Mouse (Mus musculus) layer of hippocampus, adult 18-20 months (tissue): ENCODE data around the gene Zfp960. TPM values are rescaled to one million over a fixed set of nuclear protein-coding genes. Genes with fewer than 3 reads are reported as not detected.
A peak's percentile ranks its signal among the peaks of the same experiment; 100 is the strongest.
"Not testable (repeated sequence)": the region's sequence is repeated elsewhere in the genome, so short reads cannot be mapped to it uniquely, and the experiment has no call there.

Experiments
- DNase-seq, 2 experiments: peaks; one replicate each; pipeline ENCODE4 v3.0.0; 2022; ENCODE audit warnings: low spot score in 2 of 2
- long read RNA-seq: library from polyadenylated mRNA; stranded (forward); transcript quantifications from one replicate; pipeline ENCODE4 v2.0.0, GENCODE M21; 2021
- total RNA-seq, 2 experiments: library from RNA; stranded (reverse); gene quantifications; 2 replicates each; pipeline ENCODE4 v1.2.3; 2021

Zfp960 gene
- total RNA-seq, result 1 to 10 TPM; 5.9 to 7.7 TPM
- long read RNA-seq, partial matches to known transcripts, result 0 of 2 reads
- long read RNA-seq, other reads (novel, unspliced or antisense), result 0 of 2 reads

DNA sequence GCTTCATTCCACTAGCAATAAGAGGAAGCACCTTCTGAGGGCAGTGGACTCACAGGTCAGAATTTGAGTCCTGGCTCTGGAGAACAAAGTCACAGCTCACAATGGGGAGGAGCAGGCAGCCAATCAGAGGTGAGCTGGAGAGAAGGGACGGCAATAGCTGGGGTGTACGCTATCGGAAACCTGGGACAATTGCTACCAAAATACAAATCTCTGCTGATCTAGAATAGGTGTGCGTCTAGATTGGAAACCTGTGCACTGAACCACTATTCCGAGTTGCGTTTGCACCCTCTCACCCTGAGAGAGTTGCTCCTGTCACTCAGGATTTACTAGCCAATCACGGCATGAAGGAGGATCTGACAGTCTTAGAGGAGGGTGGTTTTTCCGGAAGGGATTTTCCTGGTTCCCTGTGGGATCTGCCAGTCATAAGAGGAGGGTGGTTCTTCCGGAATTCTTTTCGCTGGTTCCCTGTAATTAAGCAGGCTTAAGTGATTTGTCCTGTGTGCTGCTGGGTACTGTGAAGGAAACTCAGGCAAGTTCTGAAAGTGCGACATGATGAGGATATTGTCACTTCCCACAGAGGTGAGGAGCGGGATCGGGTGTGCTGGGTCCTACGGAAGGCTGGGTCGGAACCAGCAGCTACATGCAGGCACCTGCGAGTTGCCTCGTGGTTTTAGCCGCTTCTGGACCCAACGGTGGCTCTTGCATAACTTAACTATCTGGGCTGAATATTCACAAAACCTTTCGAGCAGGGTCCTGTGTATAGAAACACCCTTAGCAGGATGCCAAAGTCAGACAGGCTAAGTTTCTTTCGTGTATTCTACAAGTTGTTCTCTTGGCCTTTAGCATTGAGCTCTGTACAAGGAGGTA, at the start of gene Zfp960:
Gene Zfp960, plus strand, starts transcription at position 486 of the 867 bp plus-strand sequence.
- DNase-seq, result peak; percentile 90 to 94

DNA sequence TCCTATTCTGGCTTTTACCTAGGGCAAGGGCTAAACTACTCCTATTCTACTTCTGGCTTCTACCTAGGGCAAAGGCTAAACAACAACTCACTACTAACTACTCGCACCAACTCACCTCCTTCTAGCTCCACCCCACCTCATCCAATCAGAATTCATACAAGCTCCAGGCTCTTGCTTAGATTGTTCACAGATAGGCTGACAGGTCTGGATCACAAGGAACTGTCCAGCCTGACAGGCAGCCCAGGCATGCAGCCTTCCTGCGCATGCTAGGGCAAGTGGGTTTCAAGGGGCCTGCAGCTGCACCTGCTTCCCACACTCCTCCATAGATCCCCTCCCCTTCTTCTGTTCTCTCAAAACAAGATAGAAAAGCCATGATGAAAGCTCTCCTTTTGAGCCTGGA, 45.8 kb upstream of the Zfp960 start:
- DNase-seq, result not testable (repeated sequence)

DNA sequence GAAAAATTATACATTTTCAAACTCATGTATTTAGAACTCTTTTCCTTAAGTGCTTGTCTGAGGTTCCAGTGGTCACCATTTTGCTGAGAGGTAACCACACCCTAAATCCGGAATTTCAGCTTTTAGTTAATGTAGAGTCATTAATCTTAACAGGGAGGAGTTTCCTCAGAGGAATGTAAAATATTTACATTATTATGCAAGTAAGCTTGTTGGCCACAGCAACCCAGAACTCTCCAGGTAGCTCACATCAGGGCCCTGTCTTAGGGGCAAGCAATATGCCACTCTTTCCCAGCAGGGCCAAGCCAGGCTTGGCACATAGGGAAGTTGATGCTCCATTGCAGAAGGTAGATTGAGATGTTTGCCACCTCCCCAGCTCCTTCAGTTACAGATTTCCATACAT, 4.3 kb upstream of the Zfp960 start:
- DNase-seq, result not testable (repeated sequence)

DNA sequence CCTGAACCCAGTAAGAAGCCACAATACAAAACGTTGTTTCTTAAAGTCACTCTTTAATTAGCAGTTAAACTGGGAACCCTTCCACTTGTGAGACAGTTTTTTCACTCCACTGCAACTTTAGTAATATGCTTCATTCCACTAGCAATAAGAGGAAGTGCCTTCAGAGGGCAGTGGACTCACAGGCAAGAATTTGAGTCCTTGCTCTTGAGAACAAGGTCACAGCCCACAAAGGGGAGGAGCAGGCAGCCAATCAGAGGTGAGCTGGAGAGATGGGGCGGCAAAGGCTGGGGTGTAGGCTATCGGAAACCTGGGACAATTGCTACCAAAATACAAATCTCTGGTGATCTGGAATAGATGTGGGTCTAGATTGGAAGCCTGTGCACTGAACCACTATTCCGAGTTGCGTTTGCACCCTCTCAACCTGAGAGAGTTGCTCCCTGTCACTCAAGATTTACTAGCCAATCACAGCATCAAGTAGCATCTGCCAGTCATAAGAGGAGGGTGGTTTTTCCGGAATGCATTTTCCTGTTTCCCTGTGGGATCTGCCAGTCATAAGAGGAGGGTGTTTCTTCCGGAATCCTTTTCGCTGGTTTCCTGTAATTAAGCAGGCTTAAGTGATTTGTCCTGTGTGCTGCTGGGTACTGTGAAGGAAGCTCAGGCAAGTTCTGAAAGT, 57.1 kb downstream of the Zfp960 start, which contains the start of gene Zfp97:
Gene Zfp97, plus strand, starts transcription at position 586 of the 673 bp plus-strand sequence.
- not testable (repeated sequence) for DNase-seq

Other genes with a start within 250 kb of the Zfp960 start
- gene Zfp97, start 57.3 kb downstream of the Zfp960 start, total RNA-seq, result 1 to 10 TPM; 5.5 to 5.8 TPM